Mouse (Mus musculus): Measurements from ENCODE around the gene Spata31d1b. TPM values are rescaled to one million over a fixed set of nuclear protein-coding genes. Genes with fewer than 3 reads are reported as not detected.

Spata31d1b gene
- polyA plus RNA-seq, 1 experiment from 2014 or later: not detected

GRCm38 (mm10) chr13:59750310-59750709 is 38.2 kb downstream of the Spata31d1b start:
- no peak overlapping the region for H3K4me3 ChIP-seq (replicated peaks; ENCODE audit: low read depth, low read length)
- H3K4me2 ChIP-seq (ENCODE audit: low read length): no peak overlapping the region
- H3K9ac ChIP-seq (ENCODE audit: low read depth, low read length): no peak overlapping the region
- ATAC-seq (replicated peaks; ENCODE audit: low FRiP score, low read depth): no peak
- H3K4me1 ChIP-seq (replicated peaks; ENCODE audit: insufficient read depth, low read length): no peaks in the 10 kb centered on the region
- TF ChIP-seq CTCF (IDR thresholded peaks at IDR 0.05; ENCODE audit: low read depth): no peak
- no peaks in the 10 kb centered on the region for H3K9me3 ChIP-seq (replicated peaks; ENCODE audit: low read length)
- no peaks in the 10 kb centered on the region for H3K27me3 ChIP-seq (ENCODE audit: insufficient read depth, low read length)
- DNase-seq (ENCODE audit: low spot score): no peak
- WGBS: 72% methylated on average over 12 of the region's 12 CpGs
- no peak overlapping the region for H3K27ac ChIP-seq
- 0 out of 2 replicates have a peak, but pooled peaks cover 9% of the 10 kb centered on the region for H3K36me3 ChIP-seq (ENCODE audit: insufficient read depth, low read length)

- no peak overlapping the region for H3K27ac ChIP-seq
- 0 out of 2 replicates have a peak, but pooled peaks cover 2% of the 10 kb centered on the region for H3K4me1 ChIP-seq (replicated peaks; ENCODE audit: insufficient read depth, low read length)
- no peak overlapping the region for H3K4me2 ChIP-seq (ENCODE audit: low read length)
- no peaks in the 10 kb centered on the region for H3K27me3 ChIP-seq (ENCODE audit: insufficient read depth, low read length)
- no peak overlapping the region for H3K4me3 ChIP-seq (replicated peaks; ENCODE audit: low read depth, low read length)
- H3K36me3 ChIP-seq (ENCODE audit: insufficient read depth, low read length): peaks cover 36% of the 10 kb centered on the region
- ATAC-seq (replicated peaks; ENCODE audit: low FRiP score, low read depth): no peak
- no peak overlapping the region for H3K9ac ChIP-seq (ENCODE audit: low read depth, low read length)
- DNase-seq (ENCODE audit: low spot score): peak; percentile 54
- no peak for TF ChIP-seq CTCF (IDR thresholded peaks at IDR 0.05; ENCODE audit: low read depth)
- H3K9me3 ChIP-seq (replicated peaks; ENCODE audit: low read length): no peaks in the 10 kb centered on the region
- WGBS: 76% methylated on average over 7 of the region's 7 CpGs
These were observed 44.8 kb downstream of the Spata31d1b start for GRCm38 (mm10) chr13:59756906-59757305.

- Histone ChIP-seq H3K27me3 (ENCODE audit: insufficient read depth, low read length) (no peaks in the 10 kb centered on the region), H3K27ac (no peak overlapping the region), H3K4me1 (replicated peaks; ENCODE audit: insufficient read depth, low read length) (peaks cover 23% of the 10 kb centered on the region), H3K4me3 (replicated peaks; ENCODE audit: low read depth, low read length) (no peak overlapping the region), H3K36me3 (ENCODE audit: insufficient read depth, low read length) (peaks cover 29% of the 10 kb centered on the region), H3K9me3 (replicated peaks; ENCODE audit: low read length) (no peaks in the 10 kb centered on the region), H3K9ac (ENCODE audit: low read depth, low read length) (no peak overlapping the region), H3K4me2 (ENCODE audit: low read length) (no peak overlapping the region)
- DNase-seq (ENCODE audit: low spot score) (no peak), ATAC-seq (replicated peaks; ENCODE audit: low FRiP score, low read depth) (no peak)
- no peak for TF ChIP-seq CTCF (IDR thresholded peaks at IDR 0.05; ENCODE audit: low read depth)
- WGBS: 89% methylated on average over 7 of the region's 7 CpGs
These were observed 50.7 kb downstream of the Spata31d1b start for GRCm38 (mm10) chr13:59762791-59763190.

- peak overlapping the region; percentile 85 for H3K4me2 ChIP-seq (ENCODE audit: low read length)
- DNase-seq (ENCODE audit: low spot score) (peak; percentile 85), ATAC-seq (replicated peaks; ENCODE audit: low FRiP score, low read depth) (no peak; the same call in 1 of the 2 replicates)
- H3K27me3 ChIP-seq (ENCODE audit: insufficient read depth, low read length): no peaks in the 10 kb centered on the region
- WGBS: 30% methylated on average over 11 of the region's 11 CpGs
- H3K4me3 ChIP-seq (replicated peaks; ENCODE audit: low read depth, low read length): no peak overlapping the region
- H3K27ac ChIP-seq: peak overlapping the region; percentile 75
- H3K9me3 ChIP-seq (replicated peaks; ENCODE audit: low read length): no peaks in the 10 kb centered on the region
- H3K4me1 ChIP-seq (replicated peaks; ENCODE audit: insufficient read depth, low read length): peaks cover 41% of the 10 kb centered on the region
- no peak for TF ChIP-seq CTCF (IDR thresholded peaks at IDR 0.05; ENCODE audit: low read depth)
- peaks cover 5% of the 10 kb centered on the region; the same call in 1 of the 2 replicates for H3K36me3 ChIP-seq (ENCODE audit: insufficient read depth, low read length)
- H3K9ac ChIP-seq (ENCODE audit: low read depth, low read length): peak overlapping the region; percentile 32; the same call in 1 of the 2 replicates
These were observed 54.9 kb downstream of the Spata31d1b start for GRCm38 (mm10) chr13:59766786-59767515.

GRCm38 (mm10) chr13:59768531-59768930 is 56.4 kb downstream of the Spata31d1b start:
- Histone ChIP-seq H3K36me3 (ENCODE audit: insufficient read depth, low read length) (peaks cover 7% of the 10 kb centered on the region; the same call in 1 of the 2 replicates), H3K27me3 (ENCODE audit: insufficient read depth, low read length) (no peaks in the 10 kb centered on the region), H3K9ac (ENCODE audit: low read depth, low read length) (peak overlapping the region; percentile 94), H3K4me3 (replicated peaks; ENCODE audit: low read depth, low read length) (peak overlapping the region; percentile 91), H3K27ac (peak overlapping the region; percentile 99), H3K4me1 (replicated peaks; ENCODE audit: insufficient read depth, low read length) (peaks cover 41% of the 10 kb centered on the region), H3K9me3 (replicated peaks; ENCODE audit: low read length) (no peaks in the 10 kb centered on the region), H3K4me2 (ENCODE audit: low read length) (peak overlapping the region; percentile 85)
- ATAC-seq (replicated peaks; ENCODE audit: low FRiP score, low read depth): no peak
- TF ChIP-seq CTCF (IDR thresholded peaks at IDR 0.05; ENCODE audit: low read depth): no peak
- 30% methylated on average over 13 of the region's 13 CpGs for WGBS
- peak; percentile 19 for DNase-seq (ENCODE audit: low spot score)

Other genes with a start within 250 kb of the Spata31d1b start
- 10.1 and 13.9 TPM in 2 replicates for gene Agtpbp1, start 127.1 kb upstream of the Spata31d1b start, polyA plus RNA-seq (2015; fragmentation: Nextera tagmentation; extraction: Ambion mirVana)
- 87.2 and 91.9 TPM in 2 replicates for gene Naa35, start 127.0 kb upstream of the Spata31d1b start, polyA plus RNA-seq (2015; fragmentation: Nextera tagmentation; extraction: Ambion mirVana)
- gene Golm1, start 36.5 kb upstream of the Spata31d1b start, polyA plus RNA-seq (2015; fragmentation: Nextera tagmentation; extraction: Ambion mirVana): 22.9 and 23.0 TPM in 2 replicates
- not detected in 2 replicates for gene 4921517D22Rik, start 18.2 kb upstream of the Spata31d1b start, polyA plus RNA-seq (2015; fragmentation: Nextera tagmentation; extraction: Ambion mirVana)
- 0.19 TPM in 1 of 2 replicates, not detected in the other for gene Spata31d1a, start 2.0 kb upstream of the Spata31d1b start, polyA plus RNA-seq (2015; fragmentation: Nextera tagmentation; extraction: Ambion mirVana)
- gene Spata31d1d, start 19.5 kb downstream of the Spata31d1b start, polyA plus RNA-seq (2015; fragmentation: Nextera tagmentation; extraction: Ambion mirVana): not detected in 2 replicates
- not detected in 2 replicates for gene 1700014D04Rik, start 34.5 kb downstream of the Spata31d1b start, polyA plus RNA-seq (2015; fragmentation: Nextera tagmentation; extraction: Ambion mirVana)
- gene Isca1, start 57.5 kb downstream of the Spata31d1b start, polyA plus RNA-seq (2015; fragmentation: Nextera tagmentation; extraction: Ambion mirVana): 148 and 153 TPM in 2 replicates
- gene Gm49354, start 70.0 kb downstream of the Spata31d1b start, polyA plus RNA-seq (2015; fragmentation: Nextera tagmentation; extraction: Ambion mirVana): not detected in 2 replicates
- 34.7 and 38.7 TPM in 2 replicates for gene Tut7, start 110.9 kb downstream of the Spata31d1b start, polyA plus RNA-seq (2015; fragmentation: Nextera tagmentation; extraction: Ambion mirVana)

Measured in kidney, postnatal 0 days (tissue).